Mouse (Mus musculus) spleen, adult 2 months (tissue): ENCODE measurements around the gene Klhdc3.

ENCODE experiments used
- CTCF ChIP-seq: fragments of 200-500 bp; IDR thresholded peaks from 2 replicates; pipeline ENCODE4 v1.5.1; 2011; ENCODE audit warnings: mild to moderate bottlenecking, inconsistent platforms; ENCODE audit not compliant: insufficient read depth, insufficient read length, insufficient replicate concordance; ENCODE audit errors: extremely low read depth
- POLR2A ChIP-seq: fragments of 200-500 bp; IDR thresholded peaks from 2 replicates; pipeline ENCODE4 v1.6.1; 2011; ENCODE audit warnings: low read depth, low read length, inconsistent platforms

GRCm38 (mm10) chr17:46647279-46647678 lies 33.4 kb downstream of the Klhdc3 start:
- no peak for TF ChIP-seq POLR2A
- no peak for TF ChIP-seq CTCF
